Mouse (Mus musculus): ENCODE results near the gene Nfix.

Gene Nfix

DNA sequence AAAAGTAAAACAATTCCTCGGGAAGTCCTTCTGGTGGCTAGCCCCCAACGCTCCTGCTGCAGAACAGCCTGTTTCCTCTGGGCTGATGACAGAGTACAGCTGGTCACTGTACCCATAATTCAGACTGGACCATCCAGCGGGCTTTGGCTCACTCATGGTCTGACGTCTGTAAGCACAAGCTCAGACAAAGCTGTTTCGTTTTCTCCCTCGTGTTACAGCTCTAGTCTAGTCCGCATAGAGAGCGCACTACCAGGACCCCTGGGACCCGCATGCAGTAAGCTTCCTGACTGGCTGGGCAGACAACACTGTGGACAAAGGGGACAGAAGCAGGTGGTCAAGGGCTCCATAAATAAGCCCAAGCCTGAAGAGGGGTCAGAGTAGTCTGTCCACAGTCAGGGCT, 33.7 kb downstream of the Nfix start:
- DNase-seq (ENCODE audit: low read depth) = no peak

DNA sequence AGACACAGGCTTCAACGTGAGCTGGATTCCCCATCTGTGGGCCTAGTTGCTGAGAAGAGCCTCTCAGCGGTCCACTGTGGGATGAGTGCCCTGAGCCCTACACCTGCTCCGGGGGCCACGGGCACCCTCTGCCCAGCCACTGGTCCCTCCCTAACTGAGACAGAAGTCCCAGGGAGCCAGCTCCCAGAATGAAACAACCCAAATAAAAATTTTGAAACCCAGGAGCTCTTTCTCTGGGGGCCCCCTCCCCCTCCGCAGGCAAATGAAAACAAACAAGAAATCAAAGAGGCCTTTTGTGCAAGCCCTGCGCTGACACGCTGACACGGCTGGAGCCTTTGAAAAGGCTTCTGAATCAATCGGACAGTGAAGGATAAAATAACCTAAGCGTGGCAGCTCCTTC, 34.5 kb downstream of the Nfix start:
- no peak for DNase-seq (ENCODE audit: low read depth)

DNA sequence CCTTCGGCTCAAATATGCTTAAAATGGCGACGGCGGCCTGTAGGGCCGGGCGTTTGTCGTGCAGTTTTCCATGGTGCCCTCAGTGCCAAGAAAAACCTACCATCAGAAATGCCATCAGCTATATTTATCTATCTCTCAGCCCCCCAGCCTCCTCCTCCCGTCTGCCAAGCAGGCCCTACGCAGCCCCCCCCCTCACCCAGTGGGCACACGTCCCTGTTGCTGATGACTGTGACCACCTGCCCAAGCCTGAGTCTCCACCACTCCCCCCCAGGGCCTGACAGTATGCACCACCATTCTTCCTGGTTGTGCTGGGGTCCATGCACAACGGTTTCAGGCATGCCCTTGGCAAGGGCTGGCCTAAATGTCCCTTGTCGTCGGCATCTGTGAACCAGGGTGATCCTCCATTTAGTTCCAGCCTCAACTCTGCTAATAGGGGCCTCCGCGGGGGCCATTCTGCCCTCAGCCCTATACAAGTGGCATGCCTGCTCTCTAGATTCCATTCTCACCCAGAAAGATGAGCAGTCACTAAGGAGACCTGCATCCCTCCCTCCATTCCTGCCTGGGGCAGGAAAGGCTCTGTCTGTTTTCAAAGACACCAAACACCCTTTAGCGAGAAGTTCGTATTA, 35.2 kb downstream of the Nfix start:
- no peak for DNase-seq (ENCODE audit: low read depth)

DNA sequence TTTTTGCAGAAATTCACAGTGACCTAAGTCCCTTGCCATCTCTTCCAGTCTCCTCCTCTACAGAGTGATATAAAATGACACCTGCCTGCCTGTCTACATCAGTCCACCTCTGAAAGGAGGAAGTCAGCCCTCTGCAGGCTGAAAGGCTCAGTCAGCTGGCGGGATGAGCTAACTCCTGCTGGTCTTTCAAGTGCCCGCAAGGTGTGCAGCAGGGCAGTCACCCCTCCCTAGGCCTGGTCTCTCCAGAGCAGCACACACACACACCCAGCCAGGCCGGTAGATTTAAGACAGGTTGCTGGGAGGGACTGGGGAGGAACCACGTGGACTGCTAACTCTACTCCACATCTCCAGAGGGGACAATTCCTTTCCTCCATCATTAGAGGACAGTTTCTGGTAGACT, 36.0 kb downstream of the Nfix start:
- DNase-seq (ENCODE audit: low read depth) = no peak

DNA sequence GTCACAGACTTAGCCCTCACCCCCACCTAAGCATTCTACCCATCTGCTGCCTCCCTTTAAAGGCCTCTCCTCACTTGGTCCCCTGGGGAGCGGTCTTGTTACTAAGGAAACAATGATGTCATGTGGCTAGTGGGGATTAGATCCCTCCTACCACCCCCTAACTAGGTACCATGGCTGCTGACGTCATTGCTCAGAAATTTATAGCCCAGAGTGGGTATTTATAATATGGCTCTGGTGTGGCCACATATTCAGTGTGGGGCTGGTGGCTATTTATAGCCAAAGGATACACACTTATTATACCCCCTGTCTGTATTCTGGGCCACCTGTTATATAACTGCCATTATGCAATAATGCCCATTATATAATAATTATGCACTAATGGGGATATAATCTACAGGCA, 39.2 kb downstream of the Nfix start:
- no peak for DNase-seq (ENCODE audit: low read depth)

DNA sequence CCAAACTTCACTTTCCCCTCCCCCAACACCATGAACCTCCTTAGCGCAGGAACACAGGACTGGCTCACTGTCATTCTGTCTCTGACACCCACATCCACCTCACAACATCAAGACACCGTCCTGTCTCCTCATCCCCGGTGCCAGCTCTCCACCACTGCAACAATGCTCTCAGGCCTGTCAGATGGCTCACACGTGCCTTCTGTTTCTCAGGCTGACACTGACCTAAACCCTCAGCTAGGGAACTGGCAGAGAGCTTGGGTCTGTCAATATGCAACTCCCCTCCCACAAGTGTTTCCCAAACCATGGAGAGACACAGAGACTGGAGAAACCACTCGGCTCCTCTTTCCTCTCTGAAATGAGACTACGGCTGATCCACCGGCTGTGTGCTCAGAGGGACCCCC, 39.7 kb downstream of the Nfix start:
- no peak for DNase-seq (ENCODE audit: low read depth)

DNA sequence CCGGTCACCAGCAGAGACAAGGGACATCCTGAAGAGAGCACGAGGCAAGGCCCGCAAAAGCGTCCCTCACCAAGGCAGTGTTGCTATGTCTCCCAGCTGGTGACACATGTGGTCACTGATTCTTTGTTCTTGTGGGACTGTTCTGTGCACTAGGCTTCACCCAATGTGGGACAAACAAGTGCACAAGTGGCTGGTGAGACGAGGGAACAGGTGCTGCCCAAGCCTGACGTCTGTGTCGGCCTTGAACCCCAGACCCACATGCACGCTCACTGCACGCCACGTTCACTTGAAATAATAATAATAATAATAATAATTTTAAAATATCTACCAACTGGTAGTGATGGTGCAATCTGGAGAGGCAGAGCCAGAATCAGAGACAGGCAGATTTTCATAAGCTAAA, 40.4 kb downstream of the Nfix start:
- no peak for DNase-seq (ENCODE audit: low read depth)

DNA sequence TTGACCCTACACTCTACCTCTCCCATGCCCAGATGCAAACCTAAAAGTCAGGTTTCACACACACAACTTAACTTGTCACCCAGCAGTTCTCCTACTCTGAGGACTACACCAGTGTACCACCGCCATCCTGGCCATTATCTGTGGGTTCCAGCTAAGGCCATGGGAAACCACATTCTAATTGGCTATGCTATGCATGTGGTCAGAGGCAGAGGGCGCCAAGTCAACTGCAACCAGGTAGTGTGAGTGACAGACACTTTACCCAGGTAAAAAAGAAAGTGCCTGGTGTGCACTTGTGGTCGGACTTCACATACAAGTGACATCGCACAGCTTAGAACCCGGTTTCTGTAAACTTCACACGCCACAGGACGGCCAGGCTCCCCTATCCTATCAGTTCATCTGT, 41.0 kb downstream of the Nfix start:
- DNase-seq (ENCODE audit: low read depth) = peak; percentile 31

DNA sequence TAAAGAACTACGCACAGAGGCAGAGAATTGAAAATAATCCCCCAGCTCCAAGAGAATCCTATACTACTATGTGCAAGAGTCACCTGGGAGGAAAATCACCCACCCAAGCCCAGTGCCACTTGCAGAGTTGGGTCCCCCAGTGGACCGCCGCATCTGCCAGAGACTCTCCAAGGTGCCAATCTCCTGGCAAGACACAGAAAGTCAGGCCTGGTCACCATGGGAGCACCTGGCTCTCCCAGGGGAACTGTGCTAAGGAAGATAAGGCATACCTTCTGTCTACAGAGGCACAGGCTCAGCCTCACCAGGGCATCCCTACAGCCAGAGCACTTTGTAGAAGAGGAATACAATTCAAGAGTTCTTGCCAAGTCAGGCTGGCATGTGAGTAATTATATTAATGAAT, 41.8 kb downstream of the Nfix start:
- DNase-seq (ENCODE audit: low read depth) = no peak

DNA sequence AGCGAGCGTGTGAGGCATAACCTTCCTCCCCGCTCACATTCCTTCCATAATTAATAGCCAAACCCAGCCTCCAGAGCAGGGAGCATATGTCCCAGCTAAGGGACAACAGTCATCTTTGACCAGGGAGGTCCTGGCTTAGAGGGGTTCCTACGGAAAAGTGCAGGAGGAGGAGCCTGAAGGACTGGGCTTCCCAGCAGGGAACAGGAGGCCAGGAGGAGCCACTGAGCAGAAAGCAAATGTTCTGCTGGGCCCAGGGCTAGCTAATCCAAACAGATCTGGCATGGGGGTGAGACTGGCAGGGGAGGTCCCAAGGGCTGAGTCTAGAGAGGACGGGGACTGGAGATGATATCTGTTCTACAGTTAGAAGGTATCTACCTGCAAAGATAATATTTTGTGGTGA, 42.6 kb downstream of the Nfix start:
- no peak for DNase-seq (ENCODE audit: low read depth)

DNA sequence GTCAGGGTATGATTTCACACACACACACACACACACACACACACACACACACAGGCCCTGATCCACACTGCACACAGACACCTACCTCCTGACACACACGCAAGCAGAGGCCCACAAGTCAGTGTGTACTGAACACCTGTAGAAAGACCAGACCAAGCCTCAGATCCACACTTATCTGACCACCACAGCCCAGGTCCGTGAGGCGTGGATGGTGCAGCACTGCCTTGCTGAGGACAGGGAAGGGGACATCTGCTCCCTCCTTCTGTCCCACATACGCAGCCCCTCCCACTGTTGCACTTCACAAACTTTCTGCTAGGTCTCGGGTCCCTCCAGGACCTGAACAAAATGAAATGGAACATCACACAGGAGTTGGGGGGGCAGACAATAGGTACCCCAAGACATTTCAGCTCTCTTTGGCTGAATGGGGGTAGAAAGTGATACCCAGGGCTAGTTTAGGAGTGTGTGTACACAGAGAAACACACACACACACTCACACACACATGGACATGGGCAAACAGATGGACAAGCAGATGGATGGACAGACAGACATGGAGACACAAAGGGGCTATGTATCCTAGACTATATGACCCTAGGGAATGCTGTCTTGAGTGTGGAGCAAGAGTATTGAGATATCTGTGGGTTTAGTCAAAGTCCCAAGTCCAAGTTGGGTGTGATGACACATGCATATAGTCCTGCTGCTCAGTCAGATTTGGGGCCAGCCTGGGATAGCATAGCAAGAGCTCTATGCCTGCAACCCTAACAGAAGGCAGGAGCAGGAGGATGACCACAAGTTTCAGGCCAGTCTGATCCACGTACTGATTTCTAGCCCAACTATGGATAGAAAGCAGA, 47.2 kb downstream of the Nfix start:
- no peak for DNase-seq (ENCODE audit: low read depth)

DNA sequence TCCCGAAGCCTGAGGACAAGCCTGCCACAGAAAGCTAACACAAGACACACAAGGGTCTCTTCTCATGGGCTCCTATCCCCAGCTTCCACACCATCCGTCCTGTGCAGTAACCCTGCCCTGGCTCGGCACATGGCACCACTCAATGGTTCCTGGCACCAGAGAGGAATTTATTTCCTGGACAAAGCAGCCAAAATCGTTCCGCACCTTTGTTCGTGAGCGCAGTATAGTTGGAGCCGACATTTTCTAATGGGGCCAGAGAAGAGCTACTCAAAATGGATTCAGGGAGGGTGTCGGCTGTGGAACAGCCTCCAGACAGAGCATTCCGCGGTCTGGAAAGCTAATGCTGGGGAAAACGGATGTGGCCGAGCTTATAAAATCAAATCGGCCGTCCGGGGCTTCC, 50.6 kb downstream of the Nfix start:
- DNase-seq (ENCODE audit: low read depth) = no peak

DNA sequence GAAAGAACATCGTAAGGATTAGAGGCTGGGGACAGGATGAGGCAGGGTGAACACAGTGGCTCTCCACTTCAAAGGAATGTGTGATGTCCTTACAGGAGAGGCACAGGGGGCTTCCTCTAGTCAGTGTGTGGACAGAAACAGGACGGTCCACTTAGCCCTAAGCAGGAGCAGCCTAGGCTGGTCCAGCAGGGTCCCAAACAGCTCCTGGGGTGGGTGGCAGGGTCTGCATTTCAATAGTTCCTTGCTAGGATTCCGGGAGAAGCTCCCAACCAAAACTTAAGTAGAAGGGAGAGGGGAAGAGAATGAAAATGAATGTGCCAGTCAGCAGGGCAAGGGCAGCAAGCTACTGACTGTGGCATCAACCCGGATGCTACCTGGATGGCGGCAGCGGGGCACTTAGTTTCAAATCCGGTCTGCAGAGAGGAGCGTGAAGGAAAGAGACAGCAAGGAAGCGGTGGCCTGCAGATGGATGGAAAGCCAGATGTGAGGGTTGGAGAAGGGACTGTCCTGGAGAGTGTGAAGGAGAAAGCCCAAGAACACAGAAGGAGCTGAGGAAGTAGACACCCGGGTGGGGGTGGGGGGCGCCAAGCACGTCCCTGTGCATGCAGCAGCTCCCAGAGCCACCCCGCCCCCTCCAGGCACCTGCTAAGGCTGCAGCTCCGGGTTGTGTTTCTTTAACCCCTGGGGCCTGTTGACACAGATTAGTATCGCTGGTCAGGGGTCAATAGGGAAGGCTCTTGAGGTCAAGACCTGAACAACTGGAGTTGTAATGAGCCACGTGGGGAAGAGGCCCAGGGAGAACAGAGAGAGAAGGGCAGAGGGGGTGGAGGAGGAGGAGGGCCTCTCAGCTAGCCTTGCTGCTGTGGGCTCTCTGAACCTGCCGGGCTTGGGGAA, 54.9 kb downstream of the Nfix start:
- peak; percentile 57 for DNase-seq (ENCODE audit: low read depth)

DNA sequence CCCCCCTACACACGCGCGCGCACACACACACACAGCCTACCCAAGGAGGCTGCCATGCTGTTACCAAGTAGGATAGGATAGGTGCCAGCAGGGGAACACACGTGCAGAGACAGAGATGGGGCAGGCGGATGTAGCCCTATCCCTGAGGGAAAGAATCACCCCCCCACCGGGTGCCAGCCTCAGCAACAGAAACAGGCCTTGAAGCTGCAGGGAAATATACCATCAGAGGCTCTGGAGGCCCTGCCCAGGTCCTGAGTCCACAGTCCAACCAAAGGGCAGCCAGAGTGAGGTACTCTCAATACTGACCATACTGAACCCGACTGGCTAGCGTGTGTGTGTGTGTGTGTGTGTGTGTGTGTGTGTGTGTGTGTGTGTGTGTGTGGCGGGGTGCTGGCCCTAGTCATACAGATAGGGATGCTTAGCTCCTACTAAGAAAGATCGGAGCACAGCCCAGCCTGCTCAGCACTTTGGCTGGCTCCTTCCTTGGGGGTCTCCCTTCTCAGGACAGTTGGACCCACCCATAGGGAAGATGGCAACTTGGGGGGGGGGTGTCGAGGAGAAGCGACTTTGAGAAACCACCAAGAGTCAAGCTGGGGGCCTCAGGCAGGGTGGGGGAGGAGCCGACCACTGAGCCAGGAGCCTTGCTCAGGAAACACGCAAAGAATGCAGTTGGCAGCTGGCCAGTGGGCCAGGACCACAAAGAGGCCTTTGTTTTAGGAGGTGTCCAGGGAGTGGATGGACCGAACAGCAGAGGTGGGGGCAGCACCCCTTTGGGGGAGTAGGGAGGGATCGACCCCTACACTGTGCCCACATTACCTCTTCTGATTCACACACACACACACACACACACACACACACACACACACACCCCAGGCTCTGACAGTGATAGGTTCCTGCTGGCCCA, 56.4 kb downstream of the Nfix start:
- DNase-seq (ENCODE audit: low read depth) = no peak

DNA sequence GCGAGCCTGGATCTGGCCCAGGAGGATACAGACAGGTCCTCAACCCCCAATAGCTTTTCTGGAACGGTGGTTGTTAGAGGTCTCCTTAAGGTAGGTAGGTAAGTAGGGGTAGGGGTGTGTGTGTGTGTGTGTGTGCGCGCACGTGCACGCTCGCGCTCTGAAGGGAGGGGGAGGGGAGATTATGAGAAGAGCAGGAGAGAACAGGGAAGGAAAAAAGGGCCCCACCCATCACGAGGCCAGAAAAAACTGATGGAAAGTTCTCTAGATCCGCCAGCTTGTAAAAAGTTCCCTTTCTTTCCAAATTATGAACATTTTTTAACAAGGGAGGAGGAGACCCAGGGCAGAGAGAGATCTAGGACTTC, 57.1 kb downstream of the Nfix start:
- no peak for DNase-seq (ENCODE audit: low read depth)

DNA sequence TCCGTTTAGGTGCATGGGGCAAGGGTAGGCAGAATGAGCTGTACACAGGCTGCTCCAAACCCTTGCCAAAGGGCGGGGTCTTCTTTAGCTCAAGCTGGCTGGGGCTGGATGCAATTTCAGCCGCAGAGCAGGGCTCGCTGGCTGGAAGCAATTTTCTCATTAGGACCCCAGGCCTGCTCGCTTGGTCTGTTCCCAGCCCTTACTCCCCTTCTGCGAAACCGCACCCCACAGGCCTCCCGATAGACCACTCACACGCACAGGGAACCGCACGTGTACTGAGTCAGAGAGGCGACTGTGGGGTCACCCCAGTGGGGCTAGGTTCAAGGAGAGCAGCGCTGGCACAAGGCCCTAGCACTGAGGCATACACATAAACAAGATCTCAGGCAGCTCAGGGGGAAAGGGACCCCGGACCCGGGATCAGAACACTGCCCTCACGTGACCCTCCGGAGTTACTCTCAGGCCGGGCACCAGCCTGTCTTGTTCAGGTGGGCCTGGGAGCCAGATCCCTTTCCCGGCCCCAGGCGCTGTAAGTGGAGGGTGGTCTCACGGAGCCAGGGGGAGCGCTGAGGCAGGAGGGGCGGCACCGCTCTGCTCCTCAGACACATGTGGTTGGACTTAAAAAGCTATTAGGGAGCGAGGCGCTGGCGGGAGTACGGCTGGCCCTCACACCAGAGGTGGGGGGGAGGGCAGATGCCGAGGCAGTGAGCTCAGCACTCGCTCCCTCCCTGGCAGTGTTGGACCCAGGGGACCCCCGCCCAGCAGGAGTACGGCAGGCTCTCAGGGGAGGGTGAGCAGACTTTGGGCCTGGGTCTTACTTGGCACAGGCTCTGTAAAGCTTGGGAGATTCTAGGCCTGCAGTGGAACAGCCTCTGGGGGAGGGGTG, 57.7 kb downstream of the Nfix start:
- DNase-seq (ENCODE audit: low read depth) = no peak

DNA sequence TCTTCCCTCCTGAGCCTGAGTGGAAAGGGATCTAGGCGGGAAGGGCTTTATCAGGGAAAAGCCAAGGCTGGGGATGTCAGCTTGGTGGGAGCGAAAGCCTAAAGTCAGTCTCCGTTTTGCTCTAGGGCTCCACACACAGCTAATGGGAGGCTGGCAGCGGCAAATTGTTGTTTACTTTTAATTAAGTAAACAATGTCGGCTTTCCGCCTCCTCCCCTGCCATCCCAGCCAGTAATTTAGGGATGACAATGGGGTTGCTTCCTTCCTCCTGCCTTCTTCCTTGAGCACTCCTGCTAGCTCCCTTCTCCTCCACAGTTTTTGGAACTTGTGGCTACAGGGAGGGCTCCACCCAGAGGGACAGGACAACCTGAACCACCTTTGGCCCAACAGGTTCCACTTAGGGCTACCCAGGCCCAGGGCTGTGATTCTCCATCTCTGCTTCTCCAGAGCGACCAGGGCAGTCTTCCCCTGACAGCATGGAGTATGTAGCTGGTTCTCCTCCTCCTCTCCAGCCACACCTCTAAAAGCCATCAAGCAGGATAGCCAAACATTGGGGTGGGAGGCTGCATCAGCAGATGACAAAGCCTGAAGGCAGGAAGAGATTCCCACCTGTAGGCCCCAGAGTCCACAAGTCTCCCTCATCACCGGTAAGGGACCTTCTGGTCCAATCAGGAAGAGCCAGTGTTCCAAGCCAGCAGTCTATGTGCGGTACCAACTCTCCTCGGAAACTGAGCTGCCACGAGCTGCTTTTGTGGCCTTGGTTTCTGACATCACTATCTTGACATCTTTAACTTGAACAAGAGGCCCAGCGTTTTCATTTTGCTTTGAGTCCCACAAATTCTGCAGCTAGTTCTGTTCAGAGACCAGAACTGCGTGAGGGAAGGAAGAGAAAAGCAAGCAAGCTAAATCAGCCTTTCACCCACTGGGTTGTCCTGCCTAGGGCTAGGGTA, 59.0 kb downstream of the Nfix start:
- DNase-seq (ENCODE audit: low read depth) = no peak

DNA sequence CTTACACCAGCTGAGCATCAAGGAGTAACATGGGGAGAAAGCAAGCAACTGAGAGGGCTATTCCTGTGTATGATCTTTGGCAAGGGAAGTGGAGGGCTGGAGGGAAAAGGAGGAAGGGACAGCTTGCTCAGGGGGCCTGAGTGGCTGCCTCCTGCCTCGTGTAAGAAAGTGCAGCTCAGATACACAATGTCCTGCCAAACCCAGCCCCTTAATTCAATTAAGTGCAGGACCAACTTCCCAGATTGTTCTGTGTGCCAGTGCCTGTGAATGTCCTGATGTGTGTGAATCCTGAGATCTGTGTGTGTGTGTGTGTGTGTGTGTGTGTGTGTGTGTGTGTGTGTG, 60.8 kb downstream of the Nfix start:
- no peak for DNase-seq (ENCODE audit: low read depth)

DNA sequence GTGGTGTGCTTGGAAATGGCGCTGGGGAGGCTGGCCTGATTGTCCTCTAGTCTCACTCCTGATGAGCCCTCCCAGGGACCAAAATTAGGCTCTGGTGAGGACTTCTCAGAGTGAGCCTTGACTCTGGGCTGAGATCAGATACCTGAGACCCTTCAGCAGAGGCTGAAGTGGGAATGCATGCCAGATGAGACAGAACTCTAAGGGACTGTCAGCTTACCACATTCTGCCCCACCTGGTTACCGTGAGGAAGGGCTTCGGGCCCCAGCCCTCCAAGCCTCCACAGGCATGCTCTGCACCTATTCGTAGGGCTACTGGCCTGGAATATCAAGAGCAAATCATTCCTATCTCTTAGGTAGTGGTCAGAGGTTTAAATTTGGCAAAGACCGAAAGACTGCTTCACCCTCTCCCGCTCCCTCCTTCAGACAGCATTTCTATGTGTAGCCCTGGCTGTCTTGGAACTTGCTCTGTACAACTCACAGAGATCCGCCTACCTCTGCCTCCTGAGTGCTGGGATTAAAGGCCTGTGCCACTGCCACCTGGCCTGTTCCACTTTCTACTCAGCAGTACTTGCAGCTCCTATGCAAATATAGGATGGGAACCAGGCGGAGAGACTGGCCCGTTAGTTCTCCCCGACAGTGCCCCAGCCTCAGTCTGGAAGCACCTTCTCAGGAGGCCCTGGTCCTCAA, 61.3 kb downstream of the Nfix start:
- DNase-seq (ENCODE audit: low read depth) = no peak

All from naive thymus-derived CD4-positive, alpha-beta T cell, adult 2 months (primary cell).